Mouse (Mus musculus): Measurements from ENCODE around the gene Afap1. TPM values are rescaled to one million over a fixed set of nuclear protein-coding genes. Genes with fewer than 3 reads are reported as not detected.

Gene Afap1
- total RNA-seq, 2 experiments from 2014 or later: 34.4 to 44.0 TPM

- DNase-seq (ENCODE audit: low spot score in 2 of 2): no peak
These were observed 140.7 kb downstream of the Afap1 start for GRCm38 (mm10) chr5:36033531-36034426.

GRCm38 (mm10) chr5:36039596-36039995 lies 146.5 kb downstream of the Afap1 start:
- DNase-seq (ENCODE audit: low spot score in 2 of 2): no peak

GRCm38 (mm10) chr5:36040398-36041235 lies 147.5 kb downstream of the Afap1 start:
- DNase-seq (ENCODE audit: low spot score in 2 of 2): peak; percentile 20 to 28

GRCm38 (mm10) chr5:36041236-36041562 lies 148.1 kb downstream of the Afap1 start:
- DNase-seq (ENCODE audit: low spot score in 2 of 2): no peak

GRCm38 (mm10) chr5:36041756-36042155 lies 148.6 kb downstream of the Afap1 start:
- no peak for DNase-seq (ENCODE audit: low spot score in 2 of 2)

- DNase-seq (ENCODE audit: low spot score in 2 of 2): no peak
These were observed 150.0 kb downstream of the Afap1 start for GRCm38 (mm10) chr5:36043154-36043553.

Other genes starting within 250 kb of the Afap1 start
- 10 to 100 TPM; 39.0 to 45.2 TPM for gene Htra3, start 213.5 kb upstream of the Afap1 start, total RNA-seq (2021)
- gene Sh3tc1, start 153.3 kb upstream of the Afap1 start, total RNA-seq (2021): 10 to 100 TPM; 12.6 to 21.4 TPM
- gene Ablim2, start 135.4 kb upstream of the Afap1 start, total RNA-seq (2021): 1 to 10 TPM; 6.0 to 7.3 TPM

Measured in adrenal gland, postnatal 4 days (tissue).